ENCODE assay signal across 12 mouse cellular contexts in the genomic region with DNA sequence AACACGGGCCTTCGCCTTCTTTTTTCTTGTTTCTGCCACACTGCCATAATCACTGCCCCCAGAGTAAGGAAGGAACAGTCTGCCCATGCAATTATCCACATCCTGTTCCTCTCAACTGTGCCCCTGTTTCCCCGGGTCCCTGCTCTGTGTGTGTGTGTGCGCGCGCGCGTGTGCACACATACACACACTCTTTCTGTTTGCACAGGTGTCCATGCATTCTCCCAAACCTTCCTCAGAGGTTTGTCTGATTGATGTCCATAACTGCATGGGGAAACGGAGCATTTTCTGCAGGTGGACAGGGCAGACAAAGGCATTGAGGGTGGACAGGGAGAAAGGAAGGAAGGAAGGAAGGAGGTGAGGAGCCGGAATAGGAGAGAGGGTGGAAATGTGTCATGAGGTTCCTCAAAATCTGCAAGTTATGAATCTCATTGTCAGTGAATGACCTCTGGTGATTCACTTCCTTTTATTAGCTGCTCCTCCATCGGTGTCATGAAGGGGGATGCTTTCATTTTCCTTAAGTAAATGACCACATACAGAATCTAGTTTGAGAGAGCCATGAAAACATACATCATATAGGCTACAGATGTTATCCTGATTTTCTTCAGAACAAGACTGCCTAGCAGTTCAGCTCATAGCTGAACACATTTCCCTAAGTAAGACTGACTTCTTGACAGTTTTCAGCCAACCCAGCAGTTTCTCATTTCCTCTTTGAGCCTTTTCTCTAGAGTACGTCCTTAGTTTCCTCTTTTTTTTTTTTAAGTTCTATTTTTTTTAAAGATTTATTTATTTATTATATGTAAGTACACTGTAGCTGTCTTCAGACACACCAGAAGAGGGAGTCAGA. TPM values are rescaled to one million over a fixed set of nuclear protein-coding genes. Genes with fewer than 3 reads are reported as not detected.
A peak's percentile ranks its signal among the peaks of the same experiment; 100 is the strongest.
DNase-seq lines count a peak whose midpoint lies in the region; ATAC-seq lines count a peak whose summit lies in the region.
"Had no signal": no experiment of that assay in that cellular context is flagged by ENCODE, and none has a peak within 500 bp of the region (broad histone marks: within the 10 kb centered on the region; RNA-seq: fewer than 3 reads in every experiment).

No protein-coding gene starts in this region.

- no peaks in the 10 kb centered on the region for H3K9me3 ChIP-seq in heart, embryonic 16.5 days (replicated peaks; ENCODE audit: control insufficient read depth, low read length)
- H3K9me3 ChIP-seq in lung, embryonic 16.5 days (ENCODE audit: control insufficient read depth, low read length) = no peaks in the 10 kb centered on the region
- H3K9me3 ChIP-seq in embryonic facial prominence, embryonic 10.5 days = no peaks in the 10 kb centered on the region
- H3K9me3 ChIP-seq in megakaryocyte, embryonic 14.5 days = no peaks in the 10 kb centered on the region

- no peak for ATAC-seq in heart, embryonic 16.5 days (replicated peaks; ENCODE audit: extremely low read depth, insufficient read depth, low FRiP score)
- ATAC-seq in lung, embryonic 16.5 days (ENCODE audit: low read depth) = no peak
- ATAC-seq in inflammation-experienced regulatory T-cells, adult 6 months = no peak
- ATAC-seq: hindbrain, postnatal 0 days had no signal

- H3K27me3 ChIP-seq in heart, embryonic 16.5 days (ENCODE audit: control insufficient read depth, insufficient read depth, low read length) = no peaks in the 10 kb centered on the region
- H3K27me3 ChIP-seq in lung, embryonic 16.5 days (ENCODE audit: control insufficient read depth, insufficient read depth, low read depth, low read length) = no peaks in the 10 kb centered on the region
- H3K27me3 ChIP-seq in embryonic facial prominence, embryonic 10.5 days (replicated peaks; ENCODE audit: low read depth, poor library complexity, severe bottlenecking) = peaks cover 6% of the 10 kb centered on the region; the same call in 1 of the 2 replicates
- peaks cover 3% of the 10 kb centered on the region for H3K27me3 ChIP-seq in megakaryocyte, embryonic 14.5 days (replicated peaks)

- 68% methylated on average over 12 of the region's 12 CpGs for WGBS in heart, embryonic 16.5 days
- WGBS in lung, embryonic 16.5 days = 51% methylated on average over 12 of the region's 12 CpGs
- 81% methylated on average over 12 of the region's 12 CpGs for WGBS in embryonic facial prominence, embryonic 10.5 days

- H3K36me3 ChIP-seq in heart, embryonic 16.5 days (ENCODE audit: control insufficient read depth, insufficient read depth) = no peaks in the 10 kb centered on the region
- H3K36me3 ChIP-seq in lung, embryonic 16.5 days (ENCODE audit: control insufficient read depth, insufficient read depth, low read length) = no peaks in the 10 kb centered on the region
- H3K36me3 ChIP-seq in embryonic facial prominence, embryonic 10.5 days (replicated peaks) = no peaks in the 10 kb centered on the region
- no peaks in the 10 kb centered on the region for H3K36me3 ChIP-seq in megakaryocyte, embryonic 14.5 days (replicated peaks; ENCODE audit: low read length)

- no peak for DNase-seq in heart, adult 8-10 months (ENCODE audit: low spot score)
- DNase-seq in lung, postnatal 14 days = no peak
- peak; percentile 21 for DNase-seq in embryonic facial prominence, embryonic 10.5 days (ENCODE audit: low spot score)
- DNase-seq in frontal cortex, postnatal 36 days (ENCODE audit: low spot score in 2 of 2) = no peak
- DNase-seq: cerebellum, adult 9-11 months; gastrocnemius, postnatal 25 days had no signal

- H3K9ac ChIP-seq in heart, embryonic 16.5 days (ENCODE audit: low read length) = no peak overlapping the region
- no peak overlapping the region for H3K9ac ChIP-seq in lung, embryonic 16.5 days (ENCODE audit: low read length)

- H3K27ac ChIP-seq in heart, embryonic 16.5 days (ENCODE audit: low read length) = peak overlapping the region; percentile 41; the same call in 1 of the 2 replicates
- H3K27ac ChIP-seq in lung, embryonic 16.5 days (ENCODE audit: low read length) = peak overlapping the region; percentile 50
- peak overlapping the region; percentile 19; the same call in 1 of the 2 replicates for H3K27ac ChIP-seq in embryonic facial prominence, embryonic 10.5 days (replicated peaks)
- H3K27ac ChIP-seq: hindbrain, postnatal 0 days had no signal

- no peaks in the 10 kb centered on the region for H3K4me1 ChIP-seq in heart, embryonic 16.5 days (ENCODE audit: control insufficient read depth, insufficient read depth, low read length)
- H3K4me1 ChIP-seq in lung, embryonic 16.5 days (replicated peaks; ENCODE audit: control insufficient read depth, insufficient read depth, low read length) = peaks cover 3% of the 10 kb centered on the region; the same call in 1 of the 2 replicates
- peaks cover 9% of the 10 kb centered on the region for H3K4me1 ChIP-seq in embryonic facial prominence, embryonic 10.5 days
- H3K4me1 ChIP-seq in megakaryocyte, embryonic 14.5 days = peaks cover 57% of the 10 kb centered on the region

- no peak overlapping the region for H3K4me3 ChIP-seq in heart, embryonic 16.5 days (ENCODE audit: low read length)
- no peak overlapping the region for H3K4me3 ChIP-seq in lung, embryonic 16.5 days (ENCODE audit: low read length)
- H3K4me3 ChIP-seq in embryonic facial prominence, embryonic 10.5 days = no peak overlapping the region
- H3K4me3 ChIP-seq in megakaryocyte, embryonic 14.5 days (replicated peaks) = peak overlapping the region; percentile 87

- H3K4me2 ChIP-seq in heart, embryonic 16.5 days (ENCODE audit: low read depth, low read length) = no peak overlapping the region
- no peak overlapping the region for H3K4me2 ChIP-seq in lung, embryonic 16.5 days (ENCODE audit: low read depth, low read length)

RNA-seq across cellular contexts. Expression of gene Plau, which starts 6.7 kb away (rescaled TPM):
- polyA plus RNA-seq in heart, embryonic 16.5 days (2015; fragmentation: Nextera tagmentation; extraction: Ambion mirVana) = 1.2 and 1.9 TPM in 2 replicates
- total RNA-seq in heart, adult 8-10 months (2022) = 1 to 10 TPM; 4.9 to 7.7 (median 5.6) TPM
- 1.8 and 2.1 TPM in 2 replicates for polyA plus RNA-seq in lung, embryonic 16.5 days (2015; fragmentation: Nextera tagmentation; extraction: Ambion mirVana)
- polyA plus RNA-seq in embryonic facial prominence, embryonic 10.5 days (2016; fragmentation: Nextera tagmentation; extraction: Ambion mirVana) = 0.67 and 1.0 TPM in 2 replicates
- polyA plus RNA-seq in megakaryocyte, embryonic 14.5 days (2012; ENCODE audit: insufficient read depth, low replicate concordance) = 0.35 TPM in 1 of 2 replicates, not detected in the other
- polyA plus RNA-seq in inflammation-experienced regulatory T-cells, adult 6 months (2017; shearing (Covaris generic)) = under 1 TPM in 1 of 3 experiments, not detected in 2; 0.41 TPM
- polyA plus RNA-seq: CD4-positive, CD25-positive, alpha-beta regulatory T cell, adult 4 months had no signal

RNA-seq across cellular contexts. Expression of gene Camk2g, which starts 35.9 kb away (rescaled TPM):
- polyA plus RNA-seq in heart, embryonic 16.5 days (2015; fragmentation: Nextera tagmentation; extraction: Ambion mirVana) = 81.5 and 103 TPM in 2 replicates
- total RNA-seq in heart, adult 8-10 months (2022) = 10 to 100 TPM; 47.2 to 73.5 (median 58.4) TPM
- polyA plus RNA-seq in lung, embryonic 16.5 days (2015; fragmentation: Nextera tagmentation; extraction: Ambion mirVana) = 33.7 and 37.0 TPM in 2 replicates
- 43.9 and 50.6 TPM in 2 replicates for polyA plus RNA-seq in embryonic facial prominence, embryonic 10.5 days (2016; fragmentation: Nextera tagmentation; extraction: Ambion mirVana)
- polyA plus RNA-seq in megakaryocyte, embryonic 14.5 days (2012; ENCODE audit: insufficient read depth, low replicate concordance) = 11.9 and 12.1 TPM in 2 replicates
- polyA plus RNA-seq in inflammation-experienced regulatory T-cells, adult 6 months (2017; shearing (Covaris generic)) = 10 to 100 TPM; 30.7 to 50.9 (median 31.6) TPM
